Mouse (Mus musculus) midbrain, embryonic 13.5 days (tissue): ENCODE data around the gene Disp1. TPM values are rescaled to one million over a fixed set of nuclear protein-coding genes. Genes with fewer than 3 reads are reported as not detected.

Experiments
- ATAC-seq: fragments of 200-750 bp; cut with Nextera tagmentation; 2 replicates; pipeline ENCODE4 v1.8.0; 2017; ENCODE audit warnings: mild to moderate bottlenecking, moderate TSS enrichment, moderate library complexity
- H3K27ac ChIP-seq: fragments of 300-500 bp; sonication (generic); 2 replicates; pipeline ENCODE4 v1.5.1; 2015; ENCODE audit warnings: inconsistent platforms, mild to moderate bottlenecking, moderate library complexity
- H3K27me3 ChIP-seq: fragments of 300-500 bp; sonication (generic); 2 replicates; pipeline ENCODE4 v1.6.1; 2015; ENCODE audit warnings: mild to moderate bottlenecking, inconsistent platforms
- H3K36me3 ChIP-seq: fragments of 300-500 bp; sonication (generic); 2 replicates; pipeline ENCODE4 v1.6.1; 2015; ENCODE audit warnings: mild to moderate bottlenecking, inconsistent platforms
- H3K4me1 ChIP-seq: fragments of 300-500 bp; sonication (generic); replicated peaks from 2 replicates; pipeline ENCODE4 v1.6.1; 2015; ENCODE audit warnings: inconsistent platforms
- H3K4me2 ChIP-seq: fragments of 300-500 bp; sonication (generic); replicated peaks from 2 replicates; pipeline ENCODE4 v1.6.1; 2015; ENCODE audit warnings: moderate library complexity, mild to moderate bottlenecking, inconsistent platforms
- H3K4me3 ChIP-seq: fragments of 300-500 bp; sonication (generic); replicated peaks from 2 replicates; pipeline ENCODE4 v1.5.1; 2015; ENCODE audit warnings: mild to moderate bottlenecking, inconsistent platforms
- H3K9ac ChIP-seq: fragments of 300-500 bp; sonication (generic); replicated peaks from 2 replicates; pipeline ENCODE4 v1.6.1; 2015; ENCODE audit warnings: mild to moderate bottlenecking, inconsistent platforms
- H3K9me3 ChIP-seq: fragments of 300-500 bp; sonication (generic); 2 replicates; pipeline ENCODE4 v1.6.1; 2016; ENCODE audit warnings: mild to moderate bottlenecking, inconsistent platforms
- WGBS: fragments of 180-500 bp; shearing (Covaris S2); methylation state at CpG from one replicate; pipeline ENCODE4 v1.1.7; 2015; 5-methylcytosine and 5-hydroxymethylcytosine counted together
- microRNA-seq: library from miRNA; unstranded; fragments of <30 nt; microRNA quantifications from one replicate; pipeline ENCODE4, GENCODE M21; 2016
- polyA plus RNA-seq: library from polyadenylated mRNA; unstranded; fragments of >200 nt; fragmentation: Nextera tagmentation; extraction: Ambion mirVana; gene quantifications from 2 replicates; pipeline ENCODE4 v1.2.1, GENCODE M21; 2015

Gene Disp1
- polyA plus RNA-seq, 1 experiment from 2014 or later, result 8.0 TPM

- Histone ChIP-seq H3K9me3 (no peaks in the 10 kb centered on the region), H3K4me1 (peaks cover under 1% of the 10 kb centered on the region; the same call in 1 of the 2 replicates), H3K36me3 (no peaks in the 10 kb centered on the region), H3K4me2 (no peak overlapping the region), H3K27ac (no peak overlapping the region), H3K9ac (no peak overlapping the region), H3K27me3 (peaks cover 48% of the 10 kb centered on the region), H3K4me3 (no peak overlapping the region)
- no peak for ATAC-seq
- 85% methylated on average over 11 of the region's 11 CpGs for WGBS
Measured at GRCm38 (mm10) chr1:183040847-183041382, 180.4 kb downstream of the Disp1 start.

- Histone ChIP-seq H3K4me2 (no peak overlapping the region), H3K9me3 (no peaks in the 10 kb centered on the region), H3K9ac (no peak overlapping the region), H3K4me1 (no peaks in the 10 kb centered on the region), H3K27me3 (peaks cover 43% of the 10 kb centered on the region), H3K36me3 (no peaks in the 10 kb centered on the region), H3K4me3 (no peak overlapping the region), H3K27ac (no peak overlapping the region)
- 53% methylated on average over 6 of the region's 6 CpGs for WGBS
- no peak for ATAC-seq
Measured at GRCm38 (mm10) chr1:183039881-183040708, 181.2 kb downstream of the Disp1 start.

GRCm38 (mm10) chr1:183039404-183039803 is 181.9 kb downstream of the Disp1 start:
- no peaks in the 10 kb centered on the region for H3K9me3 ChIP-seq
- no peak for ATAC-seq
- WGBS, result 88% methylated on average over 7 of the region's 7 CpGs
- no peaks in the 10 kb centered on the region for H3K36me3 ChIP-seq
- peaks cover 36% of the 10 kb centered on the region for H3K27me3 ChIP-seq
- no peak overlapping the region for H3K27ac ChIP-seq
- no peaks in the 10 kb centered on the region for H3K4me1 ChIP-seq
- no peak overlapping the region for H3K9ac ChIP-seq
- H3K4me2 ChIP-seq, result no peak overlapping the region
- no peak overlapping the region for H3K4me3 ChIP-seq

Small RNA genes lying within 50 kb of the gene (microRNA-seq; reads per million reads assigned to microRNA genes)
- not detected for gene Gm24975

Other genes with a start within 250 kb of the Disp1 start
- gene Aida, start 75.1 kb upstream of the Disp1 start, polyA plus RNA-seq, result 45.3 and 53.6 TPM in 2 replicates
- 92.3 and 98.0 TPM in 2 replicates for gene Brox, start 75.7 kb upstream of the Disp1 start, polyA plus RNA-seq
- 102 and 104 TPM in 2 replicates for gene Mia3, start 148.0 kb upstream of the Disp1 start, polyA plus RNA-seq
- gene Taf1a, start 167.5 kb upstream of the Disp1 start, polyA plus RNA-seq, result 16.9 and 18.3 TPM in 2 replicates
- gene Hhipl2, start 196.7 kb upstream of the Disp1 start, polyA plus RNA-seq, result 0.19 and 0.34 TPM in 2 replicates